Mouse (Mus musculus) left cerebral cortex, postnatal 10 days (tissue): Measurements from ENCODE around the gene 5830473C10Rik. TPM values are rescaled to one million over a fixed set of nuclear protein-coding genes. Genes with fewer than 3 reads are reported as not detected.

Source experiments
- DNase-seq, 2 experiments: peaks; one replicate each; pipeline ENCODE4 v3.0.0; 2021 to 2022; ENCODE audit warnings: low spot score in 2 of 2, mixed read lengths in 1 of 2; ENCODE audit errors: extremely low spot score in 1 of 2
- intact Hi-C: fragments of 180-260 bp; cut with DNase I; formaldehyde crosslinking; loops from one replicate; pipeline ENCODE4 v1.15.1; 2025
- total RNA-seq, 2 experiments: library from RNA; stranded (reverse); gene quantifications; 2 replicates each; pipeline ENCODE4 v1.2.3; 2021

The 5830473C10Rik gene
- total RNA-seq: 1 to 10 TPM in 1 of 2 experiments, under 1 TPM in 1; 0.89 to 1.1 TPM

DNA sequence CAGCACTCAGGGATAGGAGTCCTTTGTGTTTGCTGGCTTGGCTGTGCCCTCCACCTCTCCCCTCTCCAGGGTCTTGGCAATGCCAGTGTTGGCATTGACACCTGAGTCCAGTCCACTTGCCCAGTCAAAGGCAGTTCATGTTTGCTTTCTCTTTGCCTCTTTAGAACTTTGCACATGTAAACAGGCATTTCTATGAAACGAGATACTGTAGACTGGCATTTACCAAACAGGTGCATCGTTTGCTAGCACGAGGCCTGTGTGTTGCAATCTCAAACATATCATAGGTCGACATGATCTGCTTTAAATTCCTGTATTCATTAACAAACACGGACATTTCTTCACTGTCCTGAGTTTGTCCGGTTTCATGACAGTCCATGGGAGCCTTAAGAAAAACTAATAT lies at the start of gene 5830473C10Rik:
Gene 5830473C10Rik, plus strand, starts transcription at position 365 of the 400 bp plus-strand sequence.
- no peak for DNase-seq
- intact Hi-C loops: no loop called here

DNA sequence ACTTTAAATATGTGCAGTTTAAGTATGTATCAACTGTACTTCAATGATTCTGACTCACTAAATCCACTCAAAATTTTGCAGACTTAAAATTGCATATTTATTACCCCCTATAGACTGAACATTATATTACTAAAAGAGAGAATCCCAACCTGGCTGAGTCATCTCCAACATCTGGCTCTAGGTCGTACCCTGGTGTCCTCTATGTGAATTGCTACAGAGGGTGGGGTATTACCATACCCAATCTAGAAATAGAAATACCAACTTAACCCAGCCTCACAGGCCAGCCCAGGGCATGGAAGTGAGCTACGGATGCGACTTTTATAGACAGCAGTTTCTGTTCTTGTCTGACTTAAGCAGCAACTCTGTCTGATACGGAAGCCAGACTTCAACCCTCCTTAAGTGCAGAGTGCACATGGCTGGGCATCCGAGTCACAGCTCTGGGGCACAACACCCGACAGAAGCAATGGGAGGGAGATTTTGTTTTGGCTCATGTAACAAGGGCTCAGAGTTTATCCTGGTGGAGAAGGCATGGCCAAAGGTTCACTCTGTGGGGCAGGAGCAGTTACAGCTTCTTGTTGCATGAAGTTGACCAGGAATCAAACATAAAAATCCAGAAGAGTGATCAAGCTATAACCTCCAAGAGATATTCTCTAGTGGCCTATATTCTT lies 48.5 kb upstream of the 5830473C10Rik start:
- DNase-seq: no peak
- intact Hi-C loops: no loop called here

DNA sequence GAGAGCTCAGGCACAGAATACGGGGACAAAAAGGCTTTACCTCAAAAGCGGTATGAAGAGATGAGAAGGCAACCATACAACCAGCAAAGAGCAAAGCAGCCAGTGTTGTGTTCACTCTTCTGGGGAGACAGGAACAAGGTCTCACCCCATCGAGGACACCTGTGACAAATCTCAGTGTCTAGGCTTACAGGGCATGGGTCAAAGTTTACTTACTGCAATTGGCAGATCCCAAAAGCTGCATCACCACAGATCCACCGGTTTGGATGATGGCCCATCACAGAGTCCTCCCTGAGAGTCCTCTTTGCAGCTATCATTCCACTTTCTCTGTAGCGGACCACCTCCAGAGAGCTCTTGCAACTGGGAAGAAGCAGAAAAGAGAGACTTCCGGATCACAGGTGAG lies 45.3 kb upstream of the 5830473C10Rik start:
- intact Hi-C loops: no loop called here
- DNase-seq: no peak

DNA sequence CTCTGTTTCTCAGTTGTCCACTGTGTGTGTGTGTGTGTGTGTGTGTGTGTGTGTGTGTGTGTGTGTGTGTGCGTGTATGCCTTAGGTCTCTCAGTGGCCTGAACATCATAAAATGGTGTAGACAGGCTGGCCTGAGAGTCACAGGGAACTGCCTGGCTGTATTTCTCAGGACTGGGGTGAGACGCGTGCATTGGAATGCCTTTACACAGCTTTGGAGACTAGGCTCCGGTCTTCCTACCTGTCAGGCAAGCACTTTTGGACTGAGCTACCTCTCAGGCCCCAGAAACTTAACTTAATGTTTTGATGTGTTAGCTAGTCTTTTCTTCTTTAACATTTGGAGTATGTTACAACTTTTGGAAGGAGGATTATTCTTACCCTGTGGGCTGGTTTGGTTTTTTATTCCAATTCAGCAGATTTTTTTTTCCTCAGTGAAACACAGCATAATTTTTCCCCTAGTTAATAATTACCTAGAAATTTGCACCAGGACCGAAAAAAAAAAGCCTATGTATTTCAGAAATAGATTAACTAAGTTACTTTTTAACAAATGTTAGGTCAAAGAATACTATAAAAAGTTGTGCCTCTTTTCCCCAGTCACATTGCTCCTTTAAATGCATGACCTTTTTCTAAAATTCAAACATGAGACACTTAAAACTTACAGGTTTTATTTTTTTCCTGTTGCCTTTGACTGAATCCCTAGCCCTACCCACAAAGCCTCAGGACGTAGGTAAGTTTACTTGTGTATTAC lies 42.4 kb upstream of the 5830473C10Rik start, which contains the start of gene Afm:
Gene Afm, plus strand, starts transcription at position 577 of the 745 bp plus-strand sequence.
- intact Hi-C loops: no loop called here
- no peak for DNase-seq

DNA sequence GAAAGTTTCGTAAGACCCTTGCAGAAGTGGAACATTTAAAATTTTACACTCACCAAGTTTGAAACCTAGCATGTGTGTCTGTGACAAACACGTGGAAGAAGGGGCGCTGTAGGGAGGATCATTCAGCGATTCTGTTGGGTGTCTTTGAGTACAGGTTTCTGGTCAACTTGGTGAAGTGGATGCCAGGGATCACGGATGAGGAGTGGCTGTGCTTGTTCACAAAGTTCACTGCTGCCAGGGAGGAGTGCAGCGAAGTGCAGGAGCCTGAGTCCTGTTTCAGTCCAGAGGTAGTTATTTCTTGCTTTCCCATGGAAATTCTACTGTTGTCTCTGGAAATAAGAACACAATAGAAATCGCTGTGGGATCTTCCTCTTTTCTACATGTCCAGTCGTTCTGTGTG lies 9.7 kb upstream of the 5830473C10Rik start:
- intact Hi-C loops: no loop called here

DNA sequence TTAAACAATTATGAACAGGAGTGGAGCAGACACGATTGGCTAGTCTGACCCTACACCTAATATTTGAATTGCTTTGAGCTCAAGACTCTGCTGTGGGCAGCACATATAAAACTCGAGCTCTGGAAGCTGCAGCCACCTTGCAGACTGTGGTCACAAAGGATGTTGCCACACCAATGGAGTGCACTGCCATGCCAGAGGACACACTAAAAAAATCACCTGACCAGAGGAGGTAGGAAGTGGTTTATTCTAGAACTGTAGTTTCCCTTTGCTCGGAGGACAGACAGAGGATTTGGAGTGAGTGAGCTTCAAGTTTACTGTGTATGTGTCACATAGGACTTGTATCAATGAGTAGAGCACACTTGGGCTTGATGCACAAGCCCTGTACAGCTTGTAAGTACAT lies 4.9 kb upstream of the 5830473C10Rik start:
- intact Hi-C loops: no loop called here
- DNase-seq: no peak

More for the DNA sequence above, 9.7 kb upstream of the 5830473C10Rik start:
- no peak for DNase-seq

DNA sequence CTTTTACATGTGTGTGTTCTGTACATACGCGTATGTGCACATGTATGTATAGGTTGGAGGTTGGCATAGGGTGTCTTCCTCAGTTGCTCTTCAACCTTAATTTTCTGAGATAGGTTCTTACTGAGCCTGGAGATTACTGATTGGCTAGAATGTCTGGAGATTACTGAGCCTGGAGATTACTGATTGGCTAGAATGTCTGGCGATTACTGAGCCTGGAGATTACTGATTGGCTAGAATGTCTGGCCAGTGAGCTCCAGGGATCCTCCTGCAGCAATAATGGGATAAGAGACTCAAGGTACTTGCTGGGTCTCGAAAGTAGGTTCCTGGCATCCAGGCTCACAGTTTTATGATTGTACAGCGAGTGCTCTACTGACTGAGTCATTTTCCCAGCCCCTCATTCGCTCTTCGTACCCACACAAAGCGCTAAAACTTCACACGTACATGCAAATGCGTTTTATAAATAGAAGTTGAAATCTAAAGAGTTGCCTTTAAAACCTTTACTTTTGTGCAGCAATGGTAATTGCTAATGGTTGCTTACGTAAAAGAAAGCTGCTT lies 891 bp downstream of the 5830473C10Rik start:
- no peak for DNase-seq
- intact Hi-C loops: no loop called here

DNA sequence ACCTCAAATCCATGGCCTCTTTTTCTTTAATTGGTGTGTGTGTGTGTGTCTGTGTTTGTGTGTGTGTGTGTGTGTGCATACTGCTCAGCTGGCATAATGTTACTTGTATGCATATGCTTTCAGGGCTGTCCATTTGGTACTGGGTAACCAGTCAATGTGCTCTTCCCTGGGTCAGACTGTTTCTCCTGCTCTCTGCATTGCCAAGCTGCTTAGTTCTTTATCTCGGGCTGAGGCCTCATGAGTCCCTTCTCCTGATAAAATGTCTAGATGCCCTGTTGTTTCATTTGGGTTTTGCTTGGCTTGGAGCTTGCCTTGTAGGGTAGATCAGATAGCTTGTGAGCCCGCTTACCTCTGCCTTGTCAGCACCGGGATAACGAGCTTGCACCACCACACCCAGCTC lies 2.0 kb downstream of the 5830473C10Rik start:
- DNase-seq: no peak
- intact Hi-C loops: no loop called here

DNA sequence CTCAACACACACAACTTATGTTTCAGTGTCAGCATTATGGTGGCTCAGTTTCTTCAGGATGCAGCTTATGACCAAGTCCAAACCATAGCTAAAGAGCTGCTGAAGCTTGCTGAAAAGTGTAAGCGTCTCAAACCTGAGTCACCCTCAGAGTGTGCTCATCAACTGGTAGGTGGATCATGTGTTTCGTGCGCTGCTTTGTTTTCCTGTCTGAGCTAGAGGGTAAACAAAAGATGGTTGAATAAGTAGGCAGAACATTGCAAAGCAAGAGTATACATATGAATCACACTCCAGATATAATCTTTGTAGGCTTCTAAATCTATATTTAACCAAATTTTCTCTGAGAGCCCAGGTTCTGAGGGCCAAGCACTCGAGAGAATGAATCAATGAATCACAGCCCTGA lies 3.3 kb downstream of the 5830473C10Rik start:
- DNase-seq: no peak
- intact Hi-C loops: no loop called here

DNA sequence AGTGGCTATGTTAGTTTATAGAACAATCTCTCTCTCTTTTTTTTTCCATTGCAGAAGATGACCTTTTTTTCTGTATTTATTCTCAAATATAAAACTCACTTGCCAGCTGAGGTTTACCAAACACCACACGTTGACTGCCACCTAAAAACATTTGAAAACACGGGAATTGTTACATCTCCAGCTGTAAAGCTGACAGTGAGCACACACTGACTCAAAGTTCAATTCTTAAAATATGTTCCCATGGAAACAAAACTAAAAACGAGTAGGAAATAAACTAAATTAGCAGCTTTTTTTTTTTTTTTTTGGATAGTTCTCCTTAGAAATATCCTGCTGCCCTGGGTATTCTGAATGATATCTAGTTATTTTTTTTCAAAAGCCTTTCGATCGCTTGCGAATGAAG lies 4.3 kb downstream of the 5830473C10Rik start:
- DNase-seq: no peak
- intact Hi-C loops: no loop called here

DNA sequence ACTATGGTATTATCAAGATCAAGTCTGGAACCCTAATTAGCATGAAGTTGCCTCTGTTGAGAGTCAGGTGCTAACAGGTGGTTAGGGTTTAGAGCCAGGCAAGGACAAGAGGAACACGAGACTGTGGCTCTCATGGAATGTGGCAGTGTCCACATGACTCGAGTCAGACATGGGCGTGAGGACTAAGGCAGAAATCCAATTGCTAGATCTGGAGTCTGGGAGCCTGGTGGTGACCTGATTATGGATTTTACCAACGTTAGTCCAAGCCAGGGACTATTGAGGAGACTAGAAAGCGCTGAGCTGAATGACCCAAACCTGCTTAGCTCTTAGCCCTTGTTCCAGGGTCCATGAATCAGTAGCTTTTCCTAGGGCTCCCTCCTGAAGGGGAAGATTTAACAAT lies 6.9 kb downstream of the 5830473C10Rik start:
- DNase-seq: no peak
- intact Hi-C loops: no loop called here

DNA sequence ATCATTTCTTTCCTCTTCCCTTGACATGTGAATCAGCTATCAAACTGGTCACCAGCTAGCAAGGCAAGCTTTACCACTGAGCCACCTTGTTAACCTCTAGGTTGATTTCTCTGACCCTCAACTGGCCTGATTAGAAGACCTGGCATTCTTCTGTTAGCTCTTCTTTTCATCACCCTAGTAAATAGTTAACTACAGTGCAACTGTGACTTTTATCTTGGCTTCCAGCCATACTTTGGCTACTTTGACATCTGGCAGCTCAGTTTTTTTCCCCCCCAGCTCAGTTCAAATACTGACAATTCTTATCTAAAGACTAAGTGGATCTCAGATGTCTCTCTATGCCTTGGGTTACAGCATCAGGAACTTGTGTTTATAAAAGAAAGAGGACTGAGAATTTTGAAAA lies 7.4 kb downstream of the 5830473C10Rik start:
- no peak for DNase-seq
- intact Hi-C loops: no loop called here

DNA sequence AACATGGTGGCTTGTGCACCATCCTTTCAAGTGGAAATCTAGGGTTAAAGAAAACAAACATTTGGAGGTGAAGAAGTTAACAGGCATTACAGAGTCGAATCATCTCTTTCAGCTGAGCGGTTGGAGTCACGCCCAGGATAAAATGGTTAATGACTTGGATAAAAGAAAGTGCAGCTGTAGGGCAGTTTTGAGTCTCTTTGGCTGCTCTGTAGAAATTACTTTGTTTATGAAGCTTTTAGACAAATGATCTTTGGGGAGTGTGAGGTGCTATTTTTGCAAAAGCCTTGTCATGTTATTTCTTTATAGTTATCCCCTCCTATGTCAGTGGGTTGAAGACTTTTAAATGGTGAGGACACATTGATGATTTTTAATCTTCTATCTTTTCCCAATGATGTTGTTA lies 10.3 kb downstream of the 5830473C10Rik start:
- DNase-seq: no peak
- intact Hi-C loops: no loop called here

DNA sequence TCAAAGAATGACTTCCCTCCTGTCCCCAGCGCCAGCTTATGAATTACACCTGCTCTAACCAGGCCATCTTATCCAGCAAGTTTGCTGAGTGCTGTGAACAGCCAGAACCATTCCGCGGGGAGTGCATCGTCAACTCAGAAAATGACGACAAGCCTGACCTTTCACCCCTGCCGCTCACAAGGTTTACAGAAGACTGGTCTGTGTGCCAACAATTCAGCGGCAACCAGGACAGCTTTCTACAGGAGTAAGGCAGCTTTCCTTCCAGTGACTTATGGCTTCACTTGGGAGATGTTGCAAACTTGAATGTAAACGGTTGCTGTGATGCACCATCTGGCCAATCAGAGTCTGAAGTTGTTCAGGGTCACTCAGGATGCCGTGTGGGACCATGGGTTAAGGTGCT lies 16.8 kb downstream of the 5830473C10Rik start:
- intact Hi-C loops: no loop called here
- DNase-seq: no peak

DNA sequence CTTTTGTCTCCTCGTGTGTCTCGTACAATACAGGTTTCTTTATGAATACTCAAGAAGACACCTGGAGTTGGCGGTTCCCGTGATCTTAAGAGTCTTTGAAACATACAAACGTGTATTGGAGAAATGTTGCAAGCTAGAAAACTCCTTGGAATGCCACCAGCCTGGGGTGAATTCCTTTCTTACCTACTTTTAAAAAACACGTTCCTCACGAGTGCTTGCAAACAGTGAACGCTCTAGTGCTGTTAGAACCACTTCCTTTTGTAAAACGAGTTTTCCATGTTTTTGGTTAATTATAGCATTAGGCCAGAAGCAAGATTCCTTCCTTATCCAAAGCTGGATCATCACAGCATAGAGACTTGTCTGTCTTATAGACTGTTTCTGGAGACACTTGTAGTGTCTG lies 18.6 kb downstream of the 5830473C10Rik start:
- intact Hi-C loops: no loop called here
- DNase-seq: no peak

DNA sequence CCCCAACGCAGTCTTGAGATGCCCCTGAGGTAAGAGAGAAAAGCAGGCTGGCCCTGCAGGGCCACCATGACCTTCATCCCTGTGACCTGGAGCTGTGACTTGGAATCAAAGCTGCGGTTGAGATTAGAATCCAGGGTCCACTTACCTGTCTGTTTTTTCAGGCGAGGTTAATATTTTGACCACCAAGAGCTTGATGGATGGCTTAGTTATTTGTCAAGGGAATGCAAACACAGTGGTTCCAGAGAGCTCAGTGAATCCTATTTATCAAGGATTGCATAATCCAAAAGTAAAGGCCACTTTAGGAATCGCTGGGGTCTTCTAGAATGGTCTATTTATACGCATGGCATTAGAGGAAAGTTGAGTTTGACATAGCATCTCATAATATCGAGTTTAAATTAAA lies 21.3 kb downstream of the 5830473C10Rik start:
- intact Hi-C loops: loop anchor here (10.0 kb wide), 1 partner anchor 77 kb away; no protein-coding TSS in a partner anchor
- DNase-seq: no peak

DNA sequence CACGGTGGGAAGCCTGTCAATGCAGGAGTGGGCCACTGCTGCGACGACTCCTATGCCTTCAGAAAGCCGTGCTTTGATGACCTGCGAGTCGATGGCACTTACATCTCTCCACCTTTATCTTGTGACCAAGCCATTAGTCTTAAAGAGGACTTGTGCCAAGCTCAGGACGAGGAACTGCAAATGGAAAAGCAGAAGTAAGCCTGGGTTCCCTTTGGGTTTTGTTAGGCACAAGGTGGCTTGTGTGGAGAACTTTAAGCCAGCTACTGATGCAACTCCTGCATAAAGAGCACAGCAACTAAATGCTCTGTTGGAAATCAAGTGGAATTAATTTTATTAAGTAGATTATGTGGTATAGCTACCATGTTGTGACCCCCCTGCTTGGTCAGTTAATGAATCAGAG lies 23.9 kb downstream of the 5830473C10Rik start:
- no peak for DNase-seq
- intact Hi-C loops: loop anchor here (10.0 kb wide), 1 partner anchor 80 kb away; no protein-coding TSS in a partner anchor

DNA sequence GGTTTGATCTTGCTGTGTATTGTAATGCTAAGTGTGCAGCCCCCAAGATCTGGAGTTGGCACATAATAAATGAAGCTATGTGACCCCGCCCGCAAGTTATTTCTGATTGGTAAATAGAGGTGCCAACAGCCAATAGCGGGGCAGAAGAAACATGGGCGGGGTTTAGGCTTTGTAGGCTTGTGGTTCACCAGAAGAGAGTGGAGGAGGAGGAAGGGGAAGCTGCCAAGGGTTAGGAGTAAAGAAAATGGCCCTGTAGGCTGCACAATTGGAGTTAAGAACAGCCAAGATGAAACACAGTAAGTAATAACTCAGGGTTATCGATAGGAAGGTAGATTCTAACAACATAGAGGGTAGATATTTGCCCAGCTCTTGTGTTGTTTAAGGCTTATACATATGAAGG lies 25.6 kb downstream of the 5830473C10Rik start:
- no peak for DNase-seq
- intact Hi-C loops: loop anchor here (10.0 kb wide), 1 partner anchor 82 kb away; no protein-coding TSS in a partner anchor

DNA sequence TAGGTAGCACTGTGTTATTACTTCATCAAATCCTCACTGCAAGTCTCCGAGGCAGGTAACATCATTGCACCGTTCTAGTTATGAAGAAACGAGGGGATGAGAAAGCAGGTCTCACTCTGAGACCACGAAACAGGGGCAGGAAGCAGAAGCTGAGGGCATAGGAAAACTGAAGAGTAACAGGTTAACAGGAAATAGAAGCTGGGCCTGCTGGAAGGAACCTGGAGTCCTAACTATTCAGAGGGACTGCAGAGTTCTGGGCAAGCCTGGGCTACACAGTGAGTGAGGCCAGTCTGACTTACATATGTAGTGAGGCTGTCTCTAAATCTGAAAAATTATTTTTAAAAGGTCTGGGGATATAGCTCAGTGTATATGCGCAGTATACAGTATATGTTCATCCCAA lies 27.2 kb downstream of the 5830473C10Rik start:
- intact Hi-C loops: loop anchor here (2.0 to 10.0 kb wide), 2 partner anchors 83 to 183 kb away; no protein-coding TSS in a partner anchor
- no peak for DNase-seq
